Mouse (Mus musculus) cortical plate, adult 2 months (tissue): ENCODE measurements around the gene Dnah1.

ENCODE experiments used
- CTCF ChIP-seq: fragments of 200-500 bp; IDR thresholded peaks from 2 replicates; pipeline ENCODE4 v1.5.1; 2011; ENCODE audit warnings: mild to moderate bottlenecking, control low read depth, low read length; ENCODE audit not compliant: insufficient read depth; ENCODE audit errors: extremely low read depth
- POLR2A ChIP-seq: fragments of 200-500 bp; IDR thresholded peaks from 2 replicates; pipeline ENCODE4 v1.6.1; 2011; ENCODE audit warnings: mild to moderate bottlenecking, low read length, control low read depth; ENCODE audit not compliant: insufficient read depth; ENCODE audit errors: extremely low read depth

- TF ChIP-seq CTCF: no peak
- no peak for TF ChIP-seq POLR2A
Measured at GRCm38 (mm10) chr14:31337947-31338346, 14.3 kb upstream of the Dnah1 start.
